Mouse (Mus musculus) lung, adult 2 months (tissue): Measurements from ENCODE around the gene Bcl2l12.

Source experiments
- CTCF ChIP-seq: fragments of 200-500 bp; IDR thresholded peaks from 2 replicates; pipeline ENCODE4 v1.5.1; 2011; ENCODE audit warnings: mild to moderate bottlenecking, low read length, control low read depth; ENCODE audit not compliant: insufficient read depth
- POLR2A ChIP-seq: fragments of 200-500 bp; IDR thresholded peaks from 2 replicates; pipeline ENCODE4 v1.6.1; 2011; ENCODE audit warnings: low read depth, mild to moderate bottlenecking, control low read depth, low read length, borderline replicate concordance; ENCODE audit errors: extremely low read depth

DNA sequence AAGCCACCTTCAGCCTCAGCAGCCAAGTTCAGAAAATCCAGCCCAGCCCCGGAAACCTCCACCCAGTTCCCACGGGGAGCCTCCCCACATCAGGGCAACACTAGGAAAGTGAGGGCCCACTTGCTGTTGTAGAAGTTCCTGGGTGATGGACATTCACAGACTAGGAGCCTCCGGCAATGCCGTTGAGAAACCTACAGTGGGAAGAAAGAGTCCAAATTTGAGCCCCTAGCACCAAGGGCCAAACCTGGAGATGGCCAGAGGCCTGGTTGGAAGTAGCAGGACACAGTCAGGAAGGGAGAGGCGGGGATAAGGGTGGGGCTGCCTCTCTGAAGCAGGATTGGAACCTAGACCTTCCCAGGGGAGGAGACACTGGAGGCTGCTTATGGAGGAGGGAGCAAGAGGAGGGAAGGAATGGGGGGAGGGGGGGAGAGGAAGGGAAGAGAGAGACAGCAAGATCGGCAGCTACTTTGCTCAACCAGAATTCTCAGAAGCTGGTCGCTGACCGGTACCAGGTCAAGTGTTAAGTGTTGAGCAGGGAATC, 20.6 kb upstream of the Bcl2l12 start:
- TF ChIP-seq CTCF = no peak
- TF ChIP-seq POLR2A = peak; percentile 76; the same call in 1 of the 2 replicates
